Mouse (Mus musculus) splenic B cell, adult 2 months (primary cell): ENCODE measurements around the gene Pp2d1.

ENCODE experiments used
- DNase-seq: peaks from one replicate; pipeline ENCODE4 v3.0.0-alpha.2; 2011; ENCODE audit warnings: low read depth, low spot score
- H3K27me3 ChIP-seq: 2 replicates; pipeline ENCODE4 v1.6.1; 2012; ENCODE audit warnings: mild to moderate bottlenecking, low read length, moderate library complexity, mixed read lengths; ENCODE audit not compliant: control insufficient read depth, poor library complexity, insufficient read depth, severe bottlenecking
- H3K36me3 ChIP-seq: 2 replicates; pipeline ENCODE4 v1.6.1; 2012; ENCODE audit warnings: mild to moderate bottlenecking, low read length, moderate library complexity, mixed read lengths; ENCODE audit not compliant: control insufficient read depth, poor library complexity, insufficient read depth, severe bottlenecking

The Pp2d1 gene

DNA sequence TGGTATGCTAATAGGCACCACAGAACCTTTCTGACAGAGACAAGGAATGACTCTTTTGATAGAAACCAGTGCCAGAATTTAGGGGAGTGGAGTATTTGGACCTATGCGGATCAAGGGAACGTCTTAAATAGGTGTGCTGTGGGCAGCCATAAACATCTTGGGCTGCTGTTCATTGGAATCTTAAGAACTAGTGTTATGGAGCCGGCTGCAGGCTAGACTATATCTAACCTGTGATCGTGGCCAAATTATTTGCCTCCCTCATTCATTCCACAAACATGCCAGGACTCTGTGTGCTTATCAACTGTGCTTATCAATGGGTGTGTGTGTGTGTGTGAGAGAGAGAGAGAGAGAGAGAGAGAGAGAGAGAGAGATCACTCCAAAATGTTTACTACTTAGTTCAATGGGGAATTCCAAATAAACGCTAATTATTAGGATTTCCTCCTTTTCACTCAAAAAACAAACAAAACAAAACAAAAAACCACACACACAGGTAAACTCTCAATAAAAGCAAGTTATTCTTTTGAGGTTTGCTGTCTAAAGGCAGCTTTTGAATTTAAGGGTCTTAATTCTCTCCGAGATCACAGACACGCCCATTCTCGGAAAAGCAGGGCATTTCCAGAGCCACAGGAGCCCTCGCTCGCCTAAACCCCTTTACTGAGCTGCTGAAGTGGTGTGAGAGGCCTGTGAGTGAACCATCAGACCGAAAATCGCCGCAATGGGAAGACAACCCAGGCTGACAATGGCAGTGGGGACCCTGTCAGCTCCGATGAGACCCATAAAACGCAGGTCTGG is 61.0 kb downstream of the Pp2d1 start:
- Histone ChIP-seq H3K36me3 (no peaks in the 10 kb centered on the region), H3K27me3 (no peaks in the 10 kb centered on the region)
- no peak for DNase-seq

DNA sequence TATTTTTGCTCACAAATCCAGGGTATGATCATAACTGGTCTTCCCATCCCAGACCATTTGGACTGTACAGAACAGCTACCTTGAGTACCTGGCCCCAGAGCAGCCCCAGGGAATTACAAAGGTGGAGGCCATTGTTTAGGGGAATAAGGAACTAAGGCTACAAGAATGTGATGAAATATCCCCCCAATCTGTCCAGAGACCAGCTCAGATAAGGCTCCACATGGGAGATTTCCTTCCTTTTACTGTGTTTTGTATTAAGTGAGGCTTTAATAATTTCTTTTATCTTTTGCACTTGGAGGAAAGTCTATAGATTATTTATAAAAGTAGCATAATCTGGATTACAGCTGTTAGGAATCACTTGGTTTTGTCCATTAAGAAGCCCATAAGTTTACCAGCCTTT is 70.6 kb downstream of the Pp2d1 start:
- Histone ChIP-seq H3K36me3 (no peaks in the 10 kb centered on the region), H3K27me3 (no peaks in the 10 kb centered on the region)
- DNase-seq = no peak

DNA sequence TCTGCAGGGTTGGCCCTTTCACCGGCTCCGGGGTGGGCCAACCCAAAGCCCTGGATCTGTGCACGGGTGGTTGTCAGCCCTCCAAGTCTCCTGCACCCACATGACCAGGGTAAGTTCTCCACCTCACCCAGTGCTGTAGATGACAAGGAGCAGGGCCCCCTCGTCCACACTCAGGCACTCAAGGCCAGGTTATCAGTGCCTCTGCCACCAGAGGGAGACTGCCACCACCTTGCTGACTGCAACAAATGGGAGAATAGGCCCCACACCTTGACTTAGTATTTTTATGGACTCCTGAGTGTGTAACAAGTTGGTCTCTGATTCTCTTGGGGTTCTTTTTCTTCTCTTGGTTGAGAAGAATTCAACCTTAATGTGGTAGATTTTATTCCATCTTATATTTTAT is 73.7 kb downstream of the Pp2d1 start:
- DNase-seq = peak; percentile 41
- H3K36me3 ChIP-seq = no peaks in the 10 kb centered on the region
- H3K27me3 ChIP-seq = no peaks in the 10 kb centered on the region

DNA sequence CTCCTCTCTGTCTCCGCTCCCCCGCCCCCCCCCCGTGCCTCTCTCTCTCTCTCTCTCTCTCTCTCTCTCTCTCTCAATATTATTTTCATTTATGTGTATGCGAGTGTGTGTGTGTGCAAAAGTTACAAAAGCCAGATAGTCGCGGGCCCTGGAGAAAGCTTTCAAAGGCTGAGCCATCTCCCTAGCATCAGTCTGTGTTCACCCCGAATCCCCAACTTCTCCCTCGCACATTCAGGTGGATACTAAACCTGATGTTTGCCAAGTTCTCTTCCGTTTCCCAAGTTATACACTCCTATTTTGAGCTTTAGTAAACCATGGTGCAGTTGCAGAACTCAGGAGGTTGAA is 75.8 kb downstream of the Pp2d1 start:
- Histone ChIP-seq H3K27me3 (no peaks in the 10 kb centered on the region), H3K36me3 (no peaks in the 10 kb centered on the region)
- no peak for DNase-seq

DNA sequence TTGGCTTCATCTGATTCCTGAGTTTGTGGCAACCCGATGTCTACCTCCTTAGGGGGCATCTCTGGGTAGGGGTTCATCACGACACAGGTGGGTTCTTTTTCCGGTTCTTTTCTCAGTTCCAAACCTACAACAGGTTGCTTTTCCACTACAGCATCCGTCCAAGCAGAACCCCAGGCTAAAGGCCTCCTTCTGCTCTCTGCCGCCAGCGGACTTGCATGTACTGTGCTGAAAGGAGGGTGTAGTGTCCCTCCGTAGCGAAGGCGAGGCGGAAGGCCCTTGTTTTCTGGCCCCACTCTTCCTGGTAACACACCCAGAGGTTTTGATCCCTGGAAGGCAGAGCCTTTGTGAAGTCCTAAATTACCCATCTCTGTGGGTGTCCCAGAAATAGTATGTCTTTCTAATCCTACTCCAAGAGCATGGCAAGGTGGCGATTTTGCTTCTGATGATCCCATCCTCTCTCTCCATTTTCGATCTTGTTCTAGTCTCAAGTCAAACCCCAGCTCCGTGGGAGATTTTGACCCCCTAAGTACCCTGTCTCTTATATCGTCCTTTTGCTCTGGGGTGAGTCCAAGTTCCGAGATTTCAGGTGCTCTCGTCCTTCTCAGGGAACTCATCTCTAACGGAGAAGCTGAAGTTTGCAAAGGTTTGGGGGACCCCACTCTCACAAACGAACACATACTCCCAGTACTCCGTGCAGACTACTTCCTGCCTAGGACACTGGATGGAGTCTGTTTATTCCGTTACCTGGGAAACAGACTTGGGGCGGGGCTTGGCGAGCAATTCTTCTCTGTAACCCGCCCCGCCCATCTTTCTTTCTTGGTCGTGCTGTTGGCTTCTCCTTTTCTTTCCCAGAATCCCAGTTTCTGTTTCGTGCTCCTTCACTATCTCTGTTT is 76.4 kb downstream of the Pp2d1 start, which contains the start of gene Efhb:
Efhb (minus strand) TSS at position 719 of the 893 bp plus-strand sequence.
- Histone ChIP-seq H3K36me3 (no peaks in the 10 kb centered on the region), H3K27me3 (no peaks in the 10 kb centered on the region)
- peak; percentile 53 for DNase-seq
